Mouse (Mus musculus) intestine, embryonic 14.5 days (tissue): ENCODE results near the gene Klf9. TPM values are rescaled to one million over a fixed set of nuclear protein-coding genes. Genes with fewer than 3 reads are reported as not detected.

Experiments
- ATAC-seq: fragments of 200-750 bp; cut with Nextera tagmentation; replicated peaks from 2 replicates; pipeline ENCODE4 v1.8.0; 2017; ENCODE audit warnings: low read depth, moderate number of reproducible peaks, moderate TSS enrichment, moderate library complexity; ENCODE audit not compliant: low FRiP score, low TSS enrichment
- DNase-seq: peaks from one replicate; pipeline ENCODE4 v3.0.0-alpha.2; 2018; ENCODE audit warnings: low spot score
- H3K27ac ChIP-seq: fragments of 300-500 bp; sonication (generic); 2 replicates; pipeline ENCODE4 v1.5.1; 2014; ENCODE audit warnings: low read depth, mild to moderate bottlenecking, control low read depth
- H3K27me3 ChIP-seq: fragments of 300-500 bp; sonication (generic); replicated peaks from 2 replicates; pipeline ENCODE4 v1.6.1; 2014; ENCODE audit warnings: low read length, control low read depth; ENCODE audit not compliant: control insufficient read depth, insufficient read depth
- H3K36me3 ChIP-seq: fragments of 300-500 bp; sonication (generic); 2 replicates; pipeline ENCODE4 v1.6.1; 2014; ENCODE audit warnings: low read length, control low read depth; ENCODE audit not compliant: control insufficient read depth, insufficient read depth
- H3K4me1 ChIP-seq: fragments of 300-500 bp; sonication (generic); replicated peaks from 2 replicates; pipeline ENCODE4 v1.6.1; 2014; ENCODE audit warnings: low read length, control low read depth, mixed read lengths; ENCODE audit not compliant: control insufficient read depth, insufficient read depth
- H3K4me2 ChIP-seq: fragments of 300-500 bp; sonication (generic); 2 replicates; pipeline ENCODE4 v1.6.1; 2014; ENCODE audit warnings: low read length
- H3K4me3 ChIP-seq: fragments of 300-500 bp; sonication (generic); 2 replicates; pipeline ENCODE4 v1.5.1; 2014; ENCODE audit warnings: low read depth, low read length, control low read depth, mixed read lengths
- H3K9ac ChIP-seq: fragments of 300-500 bp; sonication (generic); 2 replicates; pipeline ENCODE4 v1.6.1; 2014; ENCODE audit warnings: mild to moderate bottlenecking, low read length
- H3K9me3 ChIP-seq: fragments of 300-500 bp; sonication (generic); 2 replicates; pipeline ENCODE4 v1.6.1; 2016; ENCODE audit warnings: low read length, control low read depth; ENCODE audit not compliant: control insufficient read depth
- WGBS: fragments of 180-500 bp; shearing (Covaris S2); extraction: QIAGEN DNeasy Blood & Tissue Kit; methylation state at CpG from one replicate; pipeline ENCODE4 v1.1.7; 2014; 5-methylcytosine and 5-hydroxymethylcytosine counted together
- polyA plus RNA-seq: library from polyadenylated mRNA; unstranded; fragments of >200 nt; fragmentation: Nextera tagmentation; extraction: Ambion mirVana; gene quantifications from 2 replicates; pipeline ENCODE4 v1.2.1, GENCODE M21; 2014

Klf9 gene
- polyA plus RNA-seq, 1 experiment from 2014 or later, result 1.8 TPM

- H3K27ac ChIP-seq, result no peak overlapping the region
- no peak overlapping the region for H3K4me2 ChIP-seq
- H3K9ac ChIP-seq, result no peak overlapping the region
- no peaks in the 10 kb centered on the region for H3K27me3 ChIP-seq
- ATAC-seq (no peak), DNase-seq (no peak)
- H3K4me1 ChIP-seq, result 0 out of 2 replicates have a peak, but pooled peaks cover 3% of the 10 kb centered on the region
- 68% methylated on average over 9 of the region's 9 CpGs for WGBS
- H3K9me3 ChIP-seq, result no peaks in the 10 kb centered on the region
- no peaks in the 10 kb centered on the region for H3K36me3 ChIP-seq
- no peak overlapping the region for H3K4me3 ChIP-seq
These were observed 15.5 kb upstream of the Klf9 start for GRCm38 (mm10) chr19:23125227-23126150.

GRCm38 (mm10) chr19:23129908-23130307 is 11.1 kb upstream of the Klf9 start:
- Histone ChIP-seq H3K4me3 (no peak overlapping the region), H3K4me1 (peaks cover 10% of the 10 kb centered on the region; the same call in 1 of the 2 replicates), H3K9me3 (no peaks in the 10 kb centered on the region), H3K27me3 (peaks cover 28% of the 10 kb centered on the region), H3K4me2 (no peak overlapping the region), H3K27ac (no peak overlapping the region), H3K36me3 (no peaks in the 10 kb centered on the region), H3K9ac (no peak overlapping the region)
- ATAC-seq, result no peak
- 91% methylated on average over 2 of the region's 2 CpGs for WGBS
- no peak for DNase-seq

DNA sequence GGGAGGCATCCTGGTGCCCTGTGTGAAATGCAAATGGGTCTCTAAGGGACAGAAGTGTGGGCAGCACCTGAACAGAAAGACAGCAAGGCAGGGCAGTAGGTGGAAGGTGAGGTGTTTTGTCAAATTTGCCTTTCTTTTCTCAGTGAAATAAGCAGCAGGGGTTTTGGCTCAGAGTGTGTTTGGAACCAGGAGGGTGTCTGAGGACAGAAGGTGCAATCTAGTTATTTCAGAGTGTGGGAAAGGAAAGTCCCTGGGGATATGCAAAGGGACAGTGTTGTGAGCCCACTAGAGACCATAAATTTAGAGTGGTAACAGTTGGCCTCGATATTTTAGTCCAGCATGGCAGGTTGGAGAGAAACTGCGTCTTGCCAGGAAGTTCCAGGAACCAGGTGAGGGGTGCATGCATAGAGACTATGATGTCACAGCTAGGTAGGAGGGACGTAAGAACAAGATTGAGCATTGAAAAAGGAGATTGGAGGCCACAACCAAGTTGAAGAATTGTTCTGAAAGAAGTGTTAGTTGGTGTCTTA is 8.9 kb upstream of the Klf9 start:
- Histone ChIP-seq H3K4me3 (no peak overlapping the region), H3K9ac (no peak overlapping the region), H3K36me3 (no peaks in the 10 kb centered on the region), H3K4me2 (no peak overlapping the region), H3K9me3 (no peaks in the 10 kb centered on the region), H3K4me1 (peaks cover 21% of the 10 kb centered on the region), H3K27me3 (peaks cover 37% of the 10 kb centered on the region), H3K27ac (no peak overlapping the region)
- 55% methylated on average over 3 of the region's 3 CpGs for WGBS
- DNase-seq (no peak), ATAC-seq (no peak)

DNA sequence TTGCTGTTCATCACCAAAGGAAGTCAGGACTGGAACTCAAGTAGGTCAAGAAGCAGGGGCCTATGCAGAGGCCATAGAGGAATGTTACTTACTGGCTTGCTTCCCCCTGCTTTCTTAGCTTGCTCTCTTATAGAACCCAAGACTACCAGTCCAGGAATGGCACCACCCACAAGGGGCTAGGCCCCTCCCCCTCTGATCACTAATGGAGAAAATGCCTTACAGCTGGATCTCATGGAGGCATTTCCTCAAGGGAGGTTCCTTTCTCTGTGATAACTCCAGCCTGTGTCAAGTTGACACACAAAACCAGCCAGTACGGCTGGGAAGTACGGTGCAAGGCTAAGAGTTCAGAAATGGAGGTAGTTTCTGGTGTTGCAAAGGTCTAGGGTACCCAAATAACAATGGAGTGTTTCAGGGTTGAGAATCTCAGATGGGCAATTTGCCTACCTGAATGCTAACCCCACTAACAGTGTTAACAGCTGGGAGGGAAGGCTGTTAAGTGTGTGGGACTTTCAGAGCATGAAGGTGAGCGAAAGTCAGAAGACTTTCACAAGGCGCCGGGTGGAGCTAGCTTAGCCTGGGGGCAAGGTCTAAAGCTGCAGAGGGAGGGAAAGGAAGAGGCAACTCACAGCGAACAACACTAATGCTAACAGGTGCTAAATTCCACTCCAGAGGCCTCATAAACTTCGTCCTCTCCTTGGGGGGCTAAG is 8.2 kb upstream of the Klf9 start:
- Histone ChIP-seq H3K9me3 (no peaks in the 10 kb centered on the region), H3K9ac (no peak overlapping the region), H3K36me3 (no peaks in the 10 kb centered on the region), H3K4me2 (no peak overlapping the region), H3K4me3 (no peak overlapping the region), H3K27me3 (peaks cover 41% of the 10 kb centered on the region), H3K4me1 (peaks cover 21% of the 10 kb centered on the region), H3K27ac (no peak overlapping the region)
- no peak for DNase-seq
- WGBS, result 24% methylated on average over 7 of the region's 7 CpGs
- no peak for ATAC-seq

GRCm38 (mm10) chr19:23133427-23134094 is 7.5 kb upstream of the Klf9 start:
- peaks cover 21% of the 10 kb centered on the region for H3K4me1 ChIP-seq
- H3K27me3 ChIP-seq, result peaks cover 41% of the 10 kb centered on the region
- DNase-seq (no peak), ATAC-seq (peak; percentile 7; the same call in 1 of the 2 replicates)
- H3K4me2 ChIP-seq, result peak overlapping the region; percentile 91
- WGBS, result 18% methylated on average over 9 of the region's 9 CpGs
- H3K27ac ChIP-seq, result no peak overlapping the region
- H3K4me3 ChIP-seq, result peak overlapping the region; percentile 31; the same call in 1 of the 2 replicates
- H3K9me3 ChIP-seq, result no peaks in the 10 kb centered on the region
- no peaks in the 10 kb centered on the region for H3K36me3 ChIP-seq
- no peak overlapping the region for H3K9ac ChIP-seq

- H3K4me1 ChIP-seq, result peaks cover 21% of the 10 kb centered on the region
- peak overlapping the region; percentile 31; the same call in 1 of the 2 replicates for H3K4me3 ChIP-seq
- no peak overlapping the region for H3K27ac ChIP-seq
- DNase-seq, result peak; percentile 72
- 2% methylated on average over 14 of the region's 14 CpGs for WGBS
- H3K9me3 ChIP-seq, result no peaks in the 10 kb centered on the region
- H3K27me3 ChIP-seq, result peaks cover 41% of the 10 kb centered on the region
- H3K36me3 ChIP-seq, result no peaks in the 10 kb centered on the region
- peak; percentile 36; the same call in 1 of the 2 replicates for ATAC-seq
- peak overlapping the region; percentile 13; the same call in 1 of the 2 replicates for H3K9ac ChIP-seq
- peak overlapping the region; percentile 91 for H3K4me2 ChIP-seq
These were observed 7.0 kb upstream of the Klf9 start for GRCm38 (mm10) chr19:23134095-23134440.

DNA sequence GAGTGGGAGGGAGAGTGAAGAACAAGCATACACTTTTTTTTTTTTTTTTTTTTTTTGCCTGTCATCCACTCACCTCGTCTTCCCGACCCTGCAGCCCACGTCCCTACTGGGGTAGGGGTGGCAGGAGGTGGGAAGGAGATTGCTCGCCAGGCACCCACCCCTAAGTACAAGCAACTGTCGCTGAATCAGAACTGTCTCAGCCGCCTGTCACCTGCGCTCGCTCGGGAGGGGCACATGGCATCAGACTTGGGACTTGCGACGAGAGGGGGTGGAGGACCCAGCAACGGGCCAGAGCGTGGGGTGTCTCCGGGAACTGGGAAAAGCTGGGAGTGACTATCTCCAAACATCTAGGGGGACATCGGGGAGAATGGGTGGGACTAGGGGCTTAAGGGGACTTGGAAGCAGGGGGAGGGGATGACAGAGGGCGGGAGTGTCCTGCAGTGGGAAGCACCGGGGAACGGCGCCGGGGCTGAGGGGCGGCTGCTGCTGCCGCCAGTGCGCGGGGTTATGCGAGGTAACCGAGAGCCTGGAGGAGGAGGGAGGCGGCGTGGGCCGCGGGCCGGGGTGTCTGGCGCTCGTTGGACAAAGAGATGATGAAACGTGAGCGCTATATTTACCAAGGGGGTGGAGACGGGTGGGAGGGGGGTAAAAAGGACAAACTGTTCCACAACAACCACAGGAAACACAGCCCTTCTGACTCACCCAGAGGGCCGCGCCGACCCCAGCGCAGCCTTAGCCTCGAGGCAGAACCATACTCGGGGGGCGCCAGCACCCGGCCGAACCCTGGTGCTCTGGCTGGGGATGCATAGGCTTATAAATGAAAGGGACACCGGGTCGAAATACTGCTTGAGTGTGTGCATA is 6.4 kb upstream of the Klf9 start:
- Histone ChIP-seq H3K9ac (peak overlapping the region; percentile 13; the same call in 1 of the 2 replicates), H3K4me3 (peak overlapping the region; percentile 31), H3K9me3 (no peaks in the 10 kb centered on the region), H3K27ac (no peak overlapping the region), H3K36me3 (no peaks in the 10 kb centered on the region), H3K27me3 (peaks cover 41% of the 10 kb centered on the region), H3K4me2 (peak overlapping the region; percentile 91), H3K4me1 (peaks cover 21% of the 10 kb centered on the region)
- DNase-seq (peak; percentile 80), ATAC-seq (peak; percentile 36)
- WGBS, result under 1% methylated on average over 45 of the region's 47 CpGs
